Mouse (Mus musculus) adrenal gland, adult (tissue): ENCODE data around the gene Tex264.
A peak's percentile ranks its signal among the peaks of the same experiment; 100 is the strongest.

ENCODE experiments used
- DNase-seq, 2 experiments: peaks; one replicate each; pipeline ENCODE4 v3.0.0; 2022 to 2023; ENCODE audit warnings: low spot score in 1 of 2; ENCODE audit not compliant: inconsistent age in 2 of 2

Gene Tex264

DNA sequence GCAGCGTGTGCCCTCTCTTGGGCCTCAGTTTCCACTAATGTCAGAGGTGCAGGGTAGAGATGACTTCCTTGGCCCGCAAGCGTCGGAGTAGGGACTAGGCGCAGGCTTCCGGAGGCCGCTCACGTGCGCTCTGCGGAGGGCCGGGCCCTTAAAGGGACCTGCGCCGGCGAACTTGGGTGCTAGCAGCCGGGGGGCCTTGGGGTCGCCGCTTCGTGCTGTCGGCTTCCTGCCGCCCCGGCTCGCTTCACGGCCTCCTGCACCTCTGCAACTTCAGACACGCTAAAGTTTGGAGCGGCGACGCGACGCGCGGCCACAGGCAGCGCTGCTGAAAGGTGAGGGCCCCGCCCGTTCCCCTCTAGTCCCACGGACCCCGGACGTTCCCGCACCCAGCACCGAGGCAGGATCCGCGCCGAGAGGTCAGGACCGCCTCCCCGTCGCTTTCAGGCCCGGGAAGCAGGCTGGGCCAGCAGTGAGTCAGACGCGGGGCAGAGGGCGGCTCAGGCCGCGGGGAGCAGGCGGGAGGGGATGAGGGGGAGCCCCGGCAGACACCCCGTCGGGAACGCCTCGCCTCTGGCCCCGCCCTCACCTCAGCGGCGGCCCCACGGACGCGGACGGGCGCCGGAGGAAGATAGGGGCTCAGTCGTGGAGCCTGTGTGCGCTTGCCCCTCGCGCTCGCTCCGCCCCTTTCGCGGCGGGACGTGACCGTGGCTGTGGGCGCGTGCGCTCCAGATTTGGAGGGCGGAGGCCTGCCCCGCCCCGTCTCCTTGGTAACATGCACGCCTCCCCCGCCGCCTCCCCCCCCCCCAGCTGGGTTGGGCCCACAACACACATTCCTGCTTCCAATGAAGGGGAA lies at the start of gene Tex264:
Tex264 (minus strand) TSS at position 679 of the 853 bp plus-strand sequence.
- peak; percentile 94 to 96 for DNase-seq

DNA sequence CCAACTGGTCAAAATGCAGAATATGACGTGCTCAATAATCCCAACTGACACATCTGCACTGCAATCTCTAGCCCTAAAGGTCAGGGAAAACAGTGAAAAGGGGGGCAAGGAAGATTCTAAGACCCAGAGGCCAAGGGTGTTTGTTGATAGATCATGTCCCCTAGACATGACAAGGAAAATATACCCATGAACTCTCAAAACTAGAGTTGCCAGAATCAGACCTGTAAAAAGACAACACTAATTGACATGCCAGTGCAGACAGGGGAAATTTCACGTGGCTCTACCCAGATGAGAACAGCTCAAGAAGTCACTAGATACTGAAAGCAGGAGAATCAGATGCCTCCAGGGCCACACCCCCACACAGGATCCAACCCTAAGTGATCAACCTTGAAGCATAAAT lies 48.0 kb upstream of the Tex264 start:
- no peak for DNase-seq

DNA sequence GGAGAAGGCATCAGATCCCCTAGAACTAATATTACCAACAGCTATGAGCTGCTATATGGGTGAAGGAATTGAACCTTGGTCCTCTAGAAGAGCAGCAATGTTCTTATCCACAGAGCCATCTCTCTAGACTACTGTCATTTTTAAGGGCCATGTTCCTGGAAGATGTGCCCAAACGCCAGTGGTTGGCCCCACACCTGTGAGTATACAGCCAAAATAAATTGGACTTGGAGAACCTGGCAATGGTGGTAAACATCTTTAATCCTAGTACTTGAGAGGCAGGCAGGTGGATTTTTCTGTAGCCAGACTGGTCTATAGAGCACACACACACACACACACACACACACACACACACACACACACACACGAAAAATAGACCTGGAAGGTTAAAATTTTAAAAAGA lies 43.7 kb upstream of the Tex264 start:
- DNase-seq, result no peak

DNA sequence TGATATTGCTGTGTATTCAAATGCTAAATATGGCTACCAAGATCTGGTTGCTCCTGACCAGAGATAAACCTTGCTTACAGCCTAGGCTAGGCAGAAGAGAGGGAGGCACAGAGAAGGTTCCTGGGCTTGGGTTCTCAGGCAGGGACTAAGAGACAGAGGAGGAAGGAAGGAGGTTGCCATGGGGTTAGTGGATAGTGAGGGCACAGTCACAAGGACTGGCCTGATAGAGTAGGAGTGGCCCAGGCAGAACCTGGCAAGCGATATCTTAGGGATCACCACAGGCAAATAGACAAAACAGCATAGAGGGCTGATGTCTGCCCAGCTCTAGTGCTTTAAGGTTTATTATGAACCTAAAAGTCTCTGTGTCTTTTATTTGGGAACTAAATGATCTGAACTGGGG lies 41.2 kb upstream of the Tex264 start:
- DNase-seq, result no peak

DNA sequence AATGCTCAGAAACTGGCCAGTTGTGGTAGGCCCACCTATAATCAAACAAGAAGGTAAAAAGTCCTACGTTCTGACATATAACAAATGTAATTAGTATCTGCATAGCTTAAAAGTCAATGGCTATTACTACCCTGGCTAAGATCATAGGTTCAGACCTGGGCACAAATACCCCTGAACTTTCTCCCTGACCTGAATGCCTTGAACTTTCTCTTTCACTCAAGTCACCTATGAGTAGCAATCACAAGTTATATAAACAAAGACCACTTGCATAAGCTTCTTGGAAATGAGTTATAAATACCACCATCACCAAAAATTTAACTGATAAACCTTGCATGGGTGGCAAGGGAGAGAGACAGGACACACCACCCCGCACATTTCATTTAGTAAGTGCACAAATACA lies 39.7 kb upstream of the Tex264 start:
- peak in 1 of 2 experiments; percentile 59 for DNase-seq

DNA sequence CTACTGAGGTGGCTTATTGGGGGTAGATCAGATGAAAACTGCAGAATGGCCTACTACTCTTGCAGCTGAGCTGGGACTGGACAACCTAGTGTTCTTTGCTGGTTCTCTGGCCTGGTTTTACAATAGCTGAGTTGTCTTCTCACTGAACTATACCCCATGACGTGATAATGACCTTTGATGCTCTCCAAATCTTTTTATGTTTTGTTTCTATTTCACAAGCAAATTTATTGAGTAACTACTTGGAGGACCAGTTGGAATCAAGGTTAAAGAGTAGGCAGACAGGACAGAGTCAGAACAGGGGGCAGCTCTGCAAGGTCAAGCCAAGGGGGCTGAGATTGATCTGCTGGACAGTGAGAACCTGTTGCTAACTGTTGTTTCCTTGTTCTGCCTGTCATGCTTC lies 39.1 kb upstream of the Tex264 start:
- peak; percentile 44 to 79 for DNase-seq

DNA sequence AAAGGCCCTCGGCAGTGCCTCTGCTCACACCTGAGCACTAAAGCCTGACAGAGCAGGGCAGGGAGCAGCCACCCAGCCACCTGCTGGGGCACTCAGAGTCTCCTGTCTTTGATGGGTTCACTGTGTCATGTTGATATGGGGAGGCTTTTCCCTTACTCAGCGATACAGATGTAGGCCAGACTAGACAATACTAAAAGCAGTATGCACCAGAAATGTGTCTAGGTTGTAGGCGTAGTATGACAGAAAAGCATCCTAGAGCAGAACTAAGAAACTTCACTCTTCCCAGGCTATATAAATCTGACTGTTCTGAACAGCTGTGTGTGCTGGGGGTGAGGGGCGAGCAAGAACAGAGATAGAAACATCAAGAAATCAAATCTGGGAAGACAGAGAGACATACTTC lies 31.0 kb upstream of the Tex264 start:
- peak in 1 of 2 experiments; percentile 20 for DNase-seq

DNA sequence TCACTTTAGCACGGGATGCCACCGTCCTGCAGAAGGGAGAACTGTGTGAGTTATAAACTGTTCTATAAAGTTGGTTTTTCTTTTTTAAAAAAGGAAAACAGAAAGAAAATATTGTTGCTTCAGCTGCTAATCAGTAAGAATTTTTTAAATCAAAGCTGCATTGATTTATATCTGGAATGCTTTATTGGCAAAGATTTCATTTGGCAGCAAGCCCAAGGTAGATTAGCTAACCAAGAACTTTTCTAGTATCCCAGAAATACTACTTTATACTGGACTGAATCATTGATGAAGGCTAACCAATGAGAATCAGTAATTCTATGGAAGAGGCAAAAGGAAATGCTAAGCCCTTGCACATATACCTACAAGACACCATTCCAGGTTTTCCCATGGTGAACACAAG lies 30.5 kb upstream of the Tex264 start:
- DNase-seq, result peak in 1 of 2 experiments; percentile 90

DNA sequence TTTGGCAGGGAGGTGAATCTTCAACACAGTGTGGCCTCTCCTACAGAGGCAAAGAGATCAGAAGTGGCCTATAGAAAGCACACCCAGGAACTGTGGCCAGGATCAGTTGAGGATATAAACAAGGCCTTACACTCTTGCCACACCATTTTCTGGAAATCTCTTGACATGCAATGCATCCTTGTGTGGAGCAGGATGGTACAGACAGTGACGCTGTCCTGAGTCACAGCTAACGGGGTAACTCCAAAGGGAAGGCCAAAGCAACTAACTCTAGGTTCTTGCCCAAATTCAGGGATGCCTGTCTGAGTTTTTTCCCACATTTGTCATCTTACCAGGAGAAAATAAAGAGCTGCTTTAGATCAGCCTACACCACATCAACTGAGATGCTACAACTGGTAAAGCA lies 26.7 kb upstream of the Tex264 start:
- DNase-seq, result peak in 1 of 2 experiments; percentile 74

DNA sequence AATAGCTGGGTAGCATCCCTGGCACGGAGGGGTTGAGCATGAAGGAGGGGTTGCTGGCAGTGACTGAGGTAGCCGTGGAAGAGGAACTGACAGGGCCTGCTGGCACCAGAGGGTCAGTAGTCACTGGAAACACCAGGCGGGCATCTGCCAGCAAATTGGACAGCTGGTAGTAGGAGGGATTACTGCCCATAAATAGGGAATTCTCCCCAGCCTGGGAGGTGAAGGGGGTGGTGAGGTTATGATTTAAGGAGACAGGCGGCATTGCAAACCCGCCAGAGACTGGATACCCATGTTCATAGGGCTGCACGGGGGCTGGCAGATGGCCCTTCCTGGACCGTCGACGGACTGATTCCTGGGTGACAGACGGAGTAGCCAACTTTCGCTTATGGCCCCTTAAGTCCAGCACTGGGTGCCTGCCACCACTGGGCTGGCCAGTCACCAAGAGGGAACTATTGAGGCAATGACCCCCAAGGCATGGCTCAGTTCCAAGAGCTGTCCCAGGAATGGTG lies 7.3 kb upstream of the Tex264 start:
- no peak for DNase-seq

DNA sequence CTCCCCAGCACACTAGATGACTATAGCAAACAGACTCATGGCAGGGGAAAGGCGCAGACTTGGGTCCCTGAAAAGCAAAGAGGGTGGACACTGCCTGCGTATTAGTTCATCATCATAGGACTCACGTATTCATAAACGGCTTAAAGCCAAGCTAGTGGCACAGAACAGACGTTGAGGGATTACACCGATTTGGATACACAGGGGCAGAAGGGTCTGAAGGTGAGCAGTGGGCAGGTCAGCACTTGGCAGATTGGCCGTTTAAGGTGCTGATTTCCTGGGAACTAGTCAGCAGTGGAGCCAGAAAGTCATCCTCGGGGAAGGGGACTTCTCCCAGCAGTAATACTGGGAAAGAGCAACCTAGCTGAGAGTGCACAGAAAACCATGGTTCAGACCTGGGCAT lies 3.1 kb upstream of the Tex264 start:
- no peak for DNase-seq

DNA sequence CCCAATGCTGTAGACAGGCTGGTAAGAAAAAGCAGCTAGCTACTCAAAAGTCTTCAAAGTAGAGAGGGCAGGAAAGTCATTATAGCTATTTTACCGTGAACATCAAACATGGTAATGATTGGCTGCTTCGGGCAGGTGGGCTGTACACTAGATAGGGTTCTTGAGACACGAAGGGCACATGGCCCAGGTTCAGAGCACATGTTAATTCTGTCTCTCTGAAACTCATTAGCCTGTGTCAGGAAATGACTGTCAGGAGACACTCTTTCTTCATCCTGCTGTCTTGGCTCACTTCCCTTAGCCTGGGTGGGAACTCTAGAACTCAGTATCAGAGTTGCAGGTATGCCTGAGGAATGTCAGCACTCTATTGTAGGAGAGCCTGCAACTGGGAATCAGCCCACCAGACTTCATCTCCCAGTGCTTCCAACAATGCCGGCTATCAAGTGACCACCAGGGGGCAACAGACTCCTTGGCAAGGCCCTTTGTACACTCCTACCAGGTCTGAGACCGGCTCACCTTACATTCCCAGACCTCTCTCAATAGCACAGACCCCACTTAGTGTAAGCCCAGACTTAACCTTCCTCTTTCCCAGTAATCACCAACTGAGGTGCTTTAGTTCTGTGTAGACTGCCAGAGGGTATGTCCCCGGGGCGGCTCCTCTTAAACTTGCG lies 1.4 kb upstream of the Tex264 start:
- peak; percentile 74 to 93 for DNase-seq

DNA sequence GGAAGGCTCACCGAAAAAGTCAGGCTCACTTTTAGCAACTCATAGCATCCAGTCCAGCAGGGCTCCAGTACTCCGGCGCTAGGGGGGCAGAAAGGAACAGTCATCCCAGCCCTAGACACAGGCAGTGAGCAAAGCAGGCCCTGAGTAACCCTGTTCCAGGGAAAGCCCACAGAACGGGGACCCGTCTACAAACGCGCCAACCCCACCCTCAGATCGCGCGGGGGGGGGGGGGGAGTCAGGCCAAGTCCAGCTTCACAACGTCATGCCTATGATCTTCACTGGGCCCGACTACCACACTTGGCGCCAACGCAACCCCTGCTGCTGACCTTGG lies 844 bp downstream of the Tex264 start:
- DNase-seq, result no peak

DNA sequence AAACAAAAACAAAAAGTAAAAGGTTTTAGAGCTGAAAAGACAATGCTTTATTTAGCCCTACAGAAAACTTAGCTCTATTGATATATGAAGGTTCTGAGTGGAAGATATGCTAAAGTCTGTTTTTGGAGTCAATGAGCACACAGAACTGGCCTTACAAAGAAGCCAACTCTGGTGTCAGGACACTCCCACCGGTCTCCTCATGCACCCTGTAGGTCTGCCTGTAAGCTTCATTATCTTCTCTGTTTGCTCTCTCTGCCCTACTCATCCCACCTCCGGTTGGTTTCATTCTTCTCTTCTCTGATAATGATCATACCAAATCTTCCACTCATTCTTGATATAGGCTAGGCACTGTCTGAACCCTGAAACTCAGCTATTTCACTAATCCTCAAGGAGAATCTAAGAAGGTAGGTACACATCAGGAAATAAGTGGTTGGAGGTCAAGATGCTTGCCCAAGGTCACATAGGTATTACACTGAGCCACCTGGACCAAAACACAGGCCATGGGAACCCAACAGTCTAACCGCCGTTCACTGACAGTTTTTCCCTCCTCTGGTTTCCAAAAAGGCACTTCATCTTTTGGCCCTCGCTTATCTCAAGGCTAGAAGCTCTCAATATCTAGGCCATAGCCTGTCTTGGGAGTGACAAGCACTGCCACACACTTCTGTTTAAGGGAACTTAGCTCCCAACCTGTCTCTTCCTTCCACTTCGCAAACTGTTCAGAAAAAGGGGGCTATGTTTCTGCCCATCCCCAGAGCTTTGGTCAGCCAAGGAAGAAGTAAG lies 1.4 kb downstream of the Tex264 start:
- DNase-seq, result no peak

DNA sequence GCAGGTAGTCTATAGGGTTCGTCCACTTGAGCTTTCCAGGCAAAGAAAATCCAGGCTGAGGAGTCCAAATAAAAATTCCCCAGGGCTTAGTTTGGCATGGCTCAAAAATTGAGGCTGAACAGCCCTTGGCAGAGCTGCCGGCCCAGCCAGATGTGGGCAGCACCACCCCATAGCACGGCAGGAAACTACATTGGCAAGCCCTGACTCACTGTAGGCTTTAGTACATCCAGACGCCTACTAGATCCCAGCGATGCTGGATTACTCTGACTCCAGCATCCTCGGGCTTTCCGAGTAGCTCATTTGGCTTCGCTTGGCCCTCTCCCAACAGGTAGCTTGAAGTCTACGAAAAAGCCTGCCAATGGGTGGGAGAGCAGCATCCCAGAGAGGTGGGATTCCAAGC lies 4.7 kb downstream of the Tex264 start:
- no peak for DNase-seq

DNA sequence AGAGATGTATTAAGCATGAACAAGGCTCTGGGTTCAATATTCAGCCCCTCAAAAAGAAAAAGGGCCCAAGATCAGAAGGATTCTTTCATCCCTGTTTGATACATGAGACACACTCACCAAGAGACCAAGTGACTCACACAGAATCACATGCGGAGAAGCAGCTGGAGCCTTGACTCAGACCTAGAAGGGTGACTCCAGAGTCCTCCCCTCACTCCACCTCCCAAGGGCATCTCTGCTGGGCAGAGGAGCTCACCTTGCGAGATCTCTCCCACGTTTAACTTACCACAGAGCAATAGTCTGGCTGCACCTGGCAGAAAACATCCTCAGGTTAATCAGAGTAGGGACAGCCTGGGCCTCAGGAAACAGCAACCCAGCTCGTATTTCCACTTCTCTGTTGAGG lies 7.5 kb downstream of the Tex264 start:
- DNase-seq, result peak; percentile 59 to 78

DNA sequence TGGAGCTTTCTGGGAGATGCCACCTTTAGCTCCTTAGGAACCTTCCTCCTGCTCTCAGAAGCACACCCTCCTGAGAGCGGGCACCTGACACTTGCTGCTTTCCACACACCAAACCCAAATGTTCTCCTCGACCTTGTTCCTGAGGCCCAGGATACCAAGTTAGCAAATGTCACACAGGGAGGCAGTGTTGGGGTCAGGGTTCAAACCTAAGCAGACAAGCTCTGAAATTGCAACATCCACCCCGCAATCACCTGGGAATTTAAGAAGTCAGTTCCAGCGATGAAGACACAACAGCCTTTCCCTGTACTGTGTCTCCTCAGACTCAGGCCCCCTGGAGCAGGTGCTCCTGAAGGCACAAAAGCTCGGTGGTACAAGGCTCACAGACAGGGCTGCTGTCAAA lies 8.0 kb downstream of the Tex264 start:
- peak in 1 of 2 experiments; percentile 44 for DNase-seq

DNA sequence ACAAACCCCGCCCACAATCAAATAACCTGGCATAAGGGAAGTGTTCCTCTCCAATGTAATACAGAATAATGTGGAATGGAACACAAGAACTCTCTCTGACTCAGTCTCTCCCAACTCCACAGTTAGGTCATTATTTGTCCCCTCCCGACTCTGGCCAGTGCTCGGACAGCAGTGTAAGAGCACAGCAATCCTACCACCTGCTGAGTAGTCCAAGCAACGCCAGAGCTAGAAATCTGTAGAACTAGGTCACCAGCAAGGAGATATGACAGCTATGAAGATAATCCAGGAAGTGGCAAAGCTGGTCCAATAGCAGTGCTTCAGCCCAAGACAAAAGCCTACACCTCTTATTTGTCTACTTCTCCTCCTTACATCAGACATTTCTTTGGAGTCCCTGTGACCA lies 9.2 kb downstream of the Tex264 start:
- DNase-seq, result no peak

DNA sequence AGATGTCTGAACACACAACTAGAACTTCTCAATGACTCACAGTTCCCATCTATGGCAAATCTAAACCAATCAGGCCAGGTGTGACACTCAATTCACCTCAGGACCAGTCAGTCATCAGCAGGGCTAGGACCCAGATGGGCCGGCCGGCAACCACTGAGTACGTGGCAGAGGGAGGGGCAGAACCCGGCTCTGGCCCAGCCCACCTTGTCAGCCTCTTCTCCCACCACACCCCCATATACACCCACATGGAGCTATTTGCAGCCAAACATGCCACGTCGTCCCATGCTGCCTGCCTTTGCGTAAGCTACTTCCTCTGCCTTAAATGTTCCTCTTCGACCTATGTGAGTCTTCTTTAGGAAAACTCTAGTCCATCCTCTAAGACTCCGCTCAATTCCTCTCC lies 9.8 kb downstream of the Tex264 start:
- DNase-seq, result no peak

DNA sequence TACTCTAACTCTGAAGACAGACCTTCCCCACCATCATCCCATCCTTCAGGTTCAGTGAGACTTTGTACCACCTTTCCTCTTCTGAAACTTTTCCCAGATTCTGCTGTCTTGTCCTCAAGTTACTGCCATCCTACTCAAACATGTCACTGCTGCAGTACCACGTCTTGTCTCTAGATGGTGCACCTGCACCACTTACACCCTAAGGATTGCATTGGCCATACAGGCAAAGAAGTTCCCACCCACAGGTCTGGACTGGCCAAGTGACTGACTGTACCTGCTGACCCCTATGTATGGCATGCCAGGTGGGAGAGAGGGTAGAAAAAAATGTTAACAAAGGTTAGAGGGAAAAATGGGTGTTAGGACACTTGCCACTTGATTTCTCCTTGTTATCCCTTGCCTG lies 10.2 kb downstream of the Tex264 start:
- DNase-seq, result peak; percentile 79 to 95

DNA sequence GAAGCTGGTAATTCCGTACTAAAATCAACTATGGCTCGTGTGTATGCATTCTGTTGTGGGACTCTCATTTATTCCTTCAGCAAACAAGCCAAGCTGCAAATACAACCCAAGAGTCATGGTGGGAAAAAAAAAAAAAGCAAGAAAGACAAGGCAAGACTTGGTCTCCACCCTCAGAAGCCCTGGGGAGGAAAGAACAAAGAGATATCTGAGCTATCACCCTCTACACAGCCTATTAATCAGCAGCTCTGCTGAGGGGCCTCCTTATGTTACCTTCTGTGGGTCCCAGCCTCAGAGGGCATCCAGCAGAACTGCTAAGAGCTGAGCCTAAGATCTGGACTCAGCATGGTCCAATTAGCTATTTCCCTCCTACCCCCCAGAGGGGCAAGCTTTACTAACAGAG lies 11.9 kb downstream of the Tex264 start:
- no peak for DNase-seq

DNA sequence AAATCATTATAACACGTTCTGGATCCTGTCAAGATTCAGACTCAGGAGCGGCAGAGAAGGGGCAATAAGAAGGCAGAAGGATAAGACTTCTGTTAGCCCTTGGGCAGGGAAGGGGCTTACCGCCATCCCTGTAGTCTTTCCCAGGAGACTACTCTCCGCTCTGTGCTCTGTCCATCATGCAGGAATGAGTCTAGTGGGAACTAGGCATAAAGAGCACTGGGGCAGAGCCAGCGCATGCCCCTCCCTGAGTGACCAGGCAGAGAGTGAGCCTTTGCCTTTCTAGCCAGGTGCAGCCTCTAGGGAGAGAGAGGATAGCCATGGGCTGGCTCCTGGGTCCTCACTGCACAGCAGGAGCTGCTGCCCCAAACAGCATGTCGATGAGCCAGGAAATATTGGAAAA lies 20.9 kb downstream of the Tex264 start:
- no peak for DNase-seq
